Mouse (Mus musculus) heart, embryonic 13.5 days (tissue): ENCODE measurements around the gene Ywhah. TPM values are rescaled to one million over a fixed set of nuclear protein-coding genes. Genes with fewer than 3 reads are reported as not detected.

ENCODE experiments used
- ATAC-seq: fragments of 200-750 bp; cut with Nextera tagmentation; 2 replicates; pipeline ENCODE4 v1.8.0; 2017; ENCODE audit warnings: moderate TSS enrichment; ENCODE audit not compliant: insufficient number of reproducible peaks, low FRiP score, low TSS enrichment; ENCODE audit errors: extremely low read depth
- H3K27ac ChIP-seq: fragments of 300-500 bp; sonication (generic); replicated peaks from 2 replicates; pipeline ENCODE4 v1.5.1; 2015; ENCODE audit warnings: moderate library complexity, mild to moderate bottlenecking, inconsistent platforms
- H3K27me3 ChIP-seq: fragments of 300-500 bp; sonication (generic); replicated peaks from 2 replicates; pipeline ENCODE4 v1.6.1; 2015; ENCODE audit warnings: mild to moderate bottlenecking, inconsistent platforms
- H3K36me3 ChIP-seq: fragments of 300-500 bp; sonication (generic); 2 replicates; pipeline ENCODE4 v1.6.1; 2015; ENCODE audit warnings: mild to moderate bottlenecking, inconsistent platforms
- H3K4me1 ChIP-seq: fragments of 300-500 bp; sonication (generic); 2 replicates; pipeline ENCODE4 v1.6.1; 2015; ENCODE audit warnings: inconsistent platforms
- H3K4me2 ChIP-seq: fragments of 300-500 bp; sonication (generic); 2 replicates; pipeline ENCODE4 v1.6.1; 2015; ENCODE audit warnings: inconsistent platforms, mild to moderate bottlenecking, moderate library complexity
- H3K4me3 ChIP-seq: fragments of 300-500 bp; sonication (generic); 2 replicates; pipeline ENCODE4 v1.5.1; 2015; ENCODE audit warnings: moderate library complexity, mild to moderate bottlenecking, inconsistent platforms
- H3K9ac ChIP-seq: fragments of 300-500 bp; sonication (generic); 2 replicates; pipeline ENCODE4 v1.6.1; 2015; ENCODE audit warnings: inconsistent platforms, mild to moderate bottlenecking, moderate library complexity
- H3K9me3 ChIP-seq: fragments of 300-500 bp; sonication (generic); 2 replicates; pipeline ENCODE4 v1.6.1; 2016; ENCODE audit warnings: inconsistent platforms
- WGBS: fragments of 180-500 bp; shearing (Covaris S2); methylation state at CpG from one replicate; pipeline ENCODE4 v1.1.7; 2015; ENCODE audit warnings: mixed read lengths; 5-methylcytosine and 5-hydroxymethylcytosine counted together
- polyA plus RNA-seq: library from polyadenylated mRNA; unstranded; fragments of >200 nt; fragmentation: Nextera tagmentation; extraction: Ambion mirVana; gene quantifications from 2 replicates; pipeline ENCODE4 v1.2.1, GENCODE M21; 2015

Ywhah gene
- polyA plus RNA-seq = 406 and 460 TPM in 2 replicates

DNA sequence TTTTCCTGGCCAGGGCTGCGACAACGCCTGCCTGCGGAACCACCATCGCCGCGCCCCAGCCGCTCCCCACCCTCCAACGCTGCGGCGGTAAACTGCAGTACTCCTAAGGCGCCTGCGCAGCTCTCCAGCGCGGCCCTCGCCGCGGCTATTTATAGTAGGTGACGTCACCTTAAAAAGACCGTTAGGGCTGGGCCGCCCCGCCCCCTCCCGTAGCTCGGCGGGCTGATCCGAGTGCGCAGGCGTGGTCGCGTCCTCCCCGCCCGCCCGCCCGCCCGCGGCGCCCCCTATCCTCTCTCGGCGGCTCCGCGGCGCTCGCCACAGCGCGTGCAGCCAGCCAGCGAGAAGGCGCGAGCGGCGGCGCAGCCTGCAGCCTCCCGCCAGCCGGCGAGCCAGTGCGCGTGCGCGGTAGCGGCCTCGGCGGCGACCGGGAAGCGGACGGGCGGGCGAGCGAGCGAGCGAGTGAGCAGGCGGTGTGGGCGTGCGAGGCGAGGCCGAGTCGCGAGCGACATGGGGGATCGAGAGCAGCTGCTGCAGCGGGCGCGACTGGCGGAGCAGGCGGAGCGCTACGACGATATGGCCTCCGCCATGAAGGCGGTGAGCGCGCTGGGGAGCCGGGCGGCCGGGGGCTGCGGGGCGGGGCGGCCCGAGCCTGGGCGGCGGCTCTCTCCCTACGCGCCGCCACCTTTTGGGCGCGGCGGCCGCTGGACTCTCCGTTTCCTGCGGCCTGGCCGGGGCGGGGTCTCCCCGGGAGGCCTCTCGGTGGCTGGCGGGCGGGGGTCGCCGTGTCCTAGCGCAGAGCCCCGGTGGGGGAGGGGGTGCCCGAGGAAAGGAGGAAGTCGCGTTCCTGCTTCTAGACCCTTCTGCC, at the start of gene Ywhah:
Gene Ywhah (plus strand): TSS at position 256 of the 865 bp plus-strand sequence.
- H3K27ac ChIP-seq = peak within 1 kb of the TSS; percentile 100
- under 1% methylated on average over 107 of the region's 121 CpGs for WGBS
- peak; percentile 94 for ATAC-seq

DNA sequence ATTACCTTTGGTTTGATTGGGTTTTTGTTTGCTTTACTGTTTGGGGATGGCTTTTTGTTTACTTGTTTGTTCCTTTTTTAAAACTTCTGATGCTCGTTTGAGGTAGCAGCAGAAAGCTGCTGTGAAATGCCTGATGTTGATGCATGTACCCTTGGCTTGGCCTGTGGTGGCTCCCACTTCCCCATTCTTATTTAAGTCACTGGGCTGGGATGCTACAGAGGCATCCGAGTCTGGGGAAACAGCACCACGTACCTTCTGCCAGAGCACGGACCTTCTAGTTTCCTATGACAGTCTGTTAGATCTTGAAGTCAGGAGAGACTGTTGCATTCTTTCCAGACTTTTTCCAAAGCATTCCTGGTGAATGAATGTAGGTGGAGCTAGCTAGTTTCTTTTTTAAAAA, 42.1 kb upstream of the Ywhah start:
- no peak for ATAC-seq
- 77% methylated on average over 4 of the region's 4 CpGs for WGBS
- H3K4me1 ChIP-seq = peaks cover 9% of the 10 kb centered on the region; the same call in 1 of the 2 replicates

More for the DNA sequence above, at the start of gene Ywhah:
- H3K4me2 ChIP-seq = peak within 1 kb of the TSS; percentile 87
- no peaks in the 10 kb centered on the region for H3K27me3 ChIP-seq
- peak within 1 kb of the TSS; percentile 82 for H3K4me3 ChIP-seq
- H3K9me3 ChIP-seq = no peaks in the 10 kb centered on the region
- peaks cover 27% of the 10 kb centered on the region for H3K36me3 ChIP-seq
- H3K9ac ChIP-seq = peak within 1 kb of the TSS; percentile 99
- H3K4me1 ChIP-seq = peaks cover 48% of the 10 kb centered on the region

DNA sequence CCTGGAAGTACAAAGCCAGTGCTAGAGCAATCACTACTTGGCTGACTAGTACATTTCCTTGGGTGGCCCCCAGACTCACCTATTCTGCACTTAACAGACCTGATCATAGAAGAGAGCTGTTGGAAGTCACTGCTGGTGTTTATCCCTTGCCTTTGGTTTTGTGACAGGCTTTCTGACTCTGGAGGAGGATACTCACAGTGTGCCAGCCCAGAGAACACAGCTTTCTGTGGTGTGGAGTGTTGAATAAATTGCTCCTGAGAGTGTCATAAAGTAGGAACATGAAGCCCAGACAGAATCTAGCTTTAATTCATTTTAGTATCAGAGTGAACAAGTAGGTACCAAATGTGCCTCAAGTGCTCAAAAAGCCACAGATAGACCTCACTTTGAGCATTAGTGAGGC, 41.4 kb upstream of the Ywhah start:
- Histone ChIP-seq H3K4me3 (no peak overlapping the region), H3K27me3 (no peaks in the 10 kb centered on the region), H3K9me3 (no peaks in the 10 kb centered on the region), H3K9ac (no peak overlapping the region), H3K27ac (no peak overlapping the region), H3K36me3 (peaks cover 53% of the 10 kb centered on the region), H3K4me1 (peaks cover 9% of the 10 kb centered on the region; the same call in 1 of the 2 replicates), H3K4me2 (no peak overlapping the region)
- ATAC-seq = no peak

More for the DNA sequence above, 42.1 kb upstream of the Ywhah start:
- H3K9ac ChIP-seq = no peak overlapping the region
- no peaks in the 10 kb centered on the region for H3K9me3 ChIP-seq
- no peaks in the 10 kb centered on the region for H3K27me3 ChIP-seq
- no peak overlapping the region for H3K4me3 ChIP-seq
- H3K4me2 ChIP-seq = no peak overlapping the region
- peaks cover 47% of the 10 kb centered on the region for H3K36me3 ChIP-seq
- no peak overlapping the region for H3K27ac ChIP-seq

DNA sequence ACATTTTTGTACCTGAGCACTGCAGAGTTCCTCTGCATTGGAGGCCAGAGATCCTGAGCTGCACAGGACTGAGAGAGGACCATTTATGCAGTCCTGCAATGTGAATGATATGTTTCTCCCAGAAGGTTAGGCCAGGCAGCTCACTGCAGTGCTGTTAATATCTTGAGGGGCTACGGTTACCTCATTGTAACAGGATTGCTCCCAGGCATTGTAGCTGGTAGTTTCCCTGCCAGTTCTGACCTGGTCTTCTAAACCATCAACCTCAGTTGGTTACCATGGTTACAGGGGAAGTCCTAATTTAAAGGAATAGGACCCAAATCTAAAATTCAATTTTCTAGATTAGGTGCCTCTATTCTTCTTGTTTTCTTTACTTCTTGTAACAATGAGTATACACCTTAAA, 33.2 kb upstream of the Ywhah start:
- no peak overlapping the region for H3K27ac ChIP-seq
- H3K9me3 ChIP-seq = no peaks in the 10 kb centered on the region
- 89% methylated on average over 1 of the region's 1 CpGs for WGBS
- peaks cover 30% of the 10 kb centered on the region for H3K4me1 ChIP-seq
- no peak overlapping the region for H3K4me3 ChIP-seq
- no peak for ATAC-seq
- no peak overlapping the region for H3K4me2 ChIP-seq
- no peaks in the 10 kb centered on the region for H3K27me3 ChIP-seq
- H3K36me3 ChIP-seq = peaks cover 78% of the 10 kb centered on the region
- H3K9ac ChIP-seq = no peak overlapping the region

DNA sequence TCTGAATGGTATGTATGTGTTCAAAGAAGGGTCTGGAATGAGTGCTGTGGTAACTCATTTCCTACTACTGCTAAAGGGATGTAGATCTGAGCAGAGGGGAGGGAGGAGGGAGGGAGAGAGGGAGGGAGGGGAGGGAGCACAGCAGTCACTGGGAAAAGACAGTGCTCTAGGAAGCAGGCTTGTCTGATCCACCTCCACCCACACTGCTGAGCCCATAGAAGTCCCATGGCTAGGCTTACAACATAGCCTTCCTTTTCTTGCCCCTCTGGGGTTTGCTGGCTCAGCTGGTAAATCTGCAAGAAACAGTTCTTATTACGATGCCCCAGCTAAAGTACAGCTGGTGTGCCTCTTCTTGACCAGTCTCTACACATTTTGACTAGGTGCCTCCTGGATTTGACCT, 30.7 kb upstream of the Ywhah start:
- no peak overlapping the region for H3K4me3 ChIP-seq
- no peak overlapping the region for H3K4me2 ChIP-seq
- H3K4me1 ChIP-seq = peaks cover 47% of the 10 kb centered on the region
- peak overlapping the region; percentile 50; the same call in 1 of the 2 replicates for H3K9ac ChIP-seq
- H3K36me3 ChIP-seq = peaks cover 55% of the 10 kb centered on the region
- H3K27me3 ChIP-seq = no peaks in the 10 kb centered on the region
- peak overlapping the region; percentile 45; the same call in 1 of the 2 replicates for H3K27ac ChIP-seq
- H3K9me3 ChIP-seq = no peaks in the 10 kb centered on the region
- no peak for ATAC-seq
- WGBS = 58% methylated on average over 1 of the region's 1 CpGs

DNA sequence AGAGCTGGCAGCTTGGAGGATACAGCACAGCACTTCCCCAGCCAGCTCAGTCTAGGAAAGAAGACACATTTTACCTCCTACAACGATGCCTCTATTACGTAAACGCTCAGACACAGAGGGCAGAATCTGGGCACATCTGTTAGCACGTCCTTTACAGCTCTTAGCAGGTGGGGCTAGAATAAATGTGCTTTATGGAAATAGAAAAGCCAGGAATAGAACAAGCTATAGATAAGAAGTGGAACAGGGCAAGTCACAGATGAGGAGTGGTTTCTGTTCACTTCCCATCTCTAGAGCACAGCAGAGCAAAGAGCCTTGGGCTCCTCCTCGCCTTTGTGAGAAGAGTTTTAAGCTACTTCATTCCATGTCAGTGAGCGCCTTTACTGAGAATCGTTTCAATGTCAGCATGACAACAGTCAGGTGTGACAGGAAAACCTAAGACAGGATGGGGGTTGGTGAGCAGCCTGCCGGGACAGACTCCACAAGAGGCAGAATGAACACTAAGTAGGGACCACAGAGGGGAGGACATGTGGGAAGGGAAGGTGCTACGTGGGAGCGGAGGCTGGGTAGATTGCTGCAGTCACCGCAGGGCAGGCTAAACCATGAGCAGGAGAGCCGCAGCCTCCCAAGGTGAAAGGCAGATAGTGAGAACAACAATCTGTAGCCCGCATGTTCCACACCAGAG, 28.5 kb upstream of the Ywhah start:
- Histone ChIP-seq H3K4me2 (peak overlapping the region; percentile 60), H3K36me3 (peaks cover 32% of the 10 kb centered on the region), H3K9ac (peak overlapping the region; percentile 77), H3K4me1 (peaks cover 55% of the 10 kb centered on the region), H3K27me3 (no peaks in the 10 kb centered on the region), H3K27ac (peak overlapping the region; percentile 93), H3K9me3 (no peaks in the 10 kb centered on the region), H3K4me3 (peak overlapping the region; percentile 30)
- 32% methylated on average over 13 of the region's 13 CpGs for WGBS
- no peak; the same call in 1 of the 2 replicates for ATAC-seq

DNA sequence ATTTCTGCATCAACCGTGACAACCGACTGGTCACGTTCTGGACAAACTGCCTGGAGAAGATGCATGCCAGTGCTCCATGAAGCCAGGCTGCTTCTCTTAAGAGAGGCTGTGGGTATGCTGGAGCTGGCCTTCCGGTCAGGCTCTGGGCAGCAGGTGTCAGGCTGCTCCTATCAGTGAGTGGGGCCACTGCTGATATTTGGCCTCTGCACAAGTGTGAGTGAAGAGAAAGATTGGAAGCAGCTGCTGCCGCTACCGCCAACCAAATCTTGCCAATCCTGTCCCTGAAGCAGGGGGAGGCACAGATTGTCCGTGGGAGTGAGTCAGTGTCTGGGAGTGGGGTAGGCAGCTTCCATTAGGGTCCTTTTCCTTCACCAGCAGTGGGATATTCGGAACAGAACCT, 27.5 kb upstream of the Ywhah start:
- 38% methylated on average over 8 of the region's 8 CpGs for WGBS

DNA sequence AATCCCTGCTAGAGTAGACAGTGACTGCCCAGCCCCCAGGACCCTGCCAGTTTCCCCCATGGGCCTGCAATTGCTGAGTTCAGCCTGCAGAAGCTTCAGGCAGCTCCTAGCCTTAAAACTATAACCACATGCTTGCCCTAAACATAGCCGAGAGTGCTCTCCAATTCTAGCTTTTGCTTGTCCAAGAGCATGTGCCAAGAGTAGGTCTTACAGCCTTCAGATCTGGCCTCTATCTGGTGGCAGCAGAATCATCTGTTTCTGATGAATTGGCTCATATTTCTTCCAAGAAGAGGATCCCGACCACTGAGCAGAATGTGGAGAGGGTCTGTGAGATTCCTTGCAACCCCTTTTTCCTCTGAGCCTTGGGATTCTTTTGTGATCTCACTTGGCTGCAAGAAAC, 24.1 kb upstream of the Ywhah start:
- H3K4me2 ChIP-seq = no peak overlapping the region
- no peaks in the 10 kb centered on the region for H3K9me3 ChIP-seq
- H3K9ac ChIP-seq = 0 out of 2 replicates have a peak overlapping the region, but pooled peaks have one; percentile 3
- no peak overlapping the region for H3K4me3 ChIP-seq
- 57% methylated on average over 2 of the region's 2 CpGs for WGBS
- H3K4me1 ChIP-seq = peaks cover 34% of the 10 kb centered on the region
- ATAC-seq = no peak
- no peak overlapping the region for H3K27ac ChIP-seq
- H3K36me3 ChIP-seq = no peaks in the 10 kb centered on the region
- H3K27me3 ChIP-seq = peaks cover 7% of the 10 kb centered on the region; the same call in 1 of the 2 replicates

More for the DNA sequence above, 27.5 kb upstream of the Ywhah start:
- Histone ChIP-seq H3K9me3 (no peaks in the 10 kb centered on the region), H3K4me1 (peaks cover 55% of the 10 kb centered on the region), H3K27me3 (no peaks in the 10 kb centered on the region), H3K4me3 (no peak overlapping the region), H3K9ac (peak overlapping the region; percentile 77), H3K4me2 (peak overlapping the region; percentile 60), H3K36me3 (peaks cover 23% of the 10 kb centered on the region), H3K27ac (peak overlapping the region; percentile 93)
- ATAC-seq = peak; percentile 55; the same call in 1 of the 2 replicates

DNA sequence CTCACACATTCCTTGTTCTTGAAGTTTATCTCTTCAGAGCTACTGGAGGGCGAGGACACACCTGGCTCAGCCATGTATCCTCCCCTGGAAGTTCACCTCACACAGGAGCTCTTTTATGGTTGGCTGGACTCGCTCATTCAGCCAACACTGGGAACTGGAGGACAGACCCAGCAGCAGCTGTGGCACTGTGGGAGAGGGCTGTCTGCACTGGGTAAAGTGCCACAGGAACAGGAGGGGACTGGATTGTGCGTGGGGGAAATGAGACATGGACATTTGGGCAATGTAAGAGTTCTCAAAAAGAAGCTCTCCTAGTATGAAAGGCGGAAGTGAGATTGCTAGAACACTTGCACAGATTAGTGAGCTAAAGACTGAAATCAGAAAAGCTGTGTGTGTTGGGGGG, 22.9 kb upstream of the Ywhah start:
- peaks cover 22% of the 10 kb centered on the region for H3K4me1 ChIP-seq
- no peaks in the 10 kb centered on the region for H3K36me3 ChIP-seq
- no peak overlapping the region for H3K4me2 ChIP-seq
- no peak for ATAC-seq
- H3K9ac ChIP-seq = no peak overlapping the region
- no peak overlapping the region for H3K4me3 ChIP-seq
- H3K9me3 ChIP-seq = no peaks in the 10 kb centered on the region
- no peak overlapping the region for H3K27ac ChIP-seq
- peaks cover 7% of the 10 kb centered on the region; the same call in 1 of the 2 replicates for H3K27me3 ChIP-seq
- 73% methylated on average over 4 of the region's 4 CpGs for WGBS

DNA sequence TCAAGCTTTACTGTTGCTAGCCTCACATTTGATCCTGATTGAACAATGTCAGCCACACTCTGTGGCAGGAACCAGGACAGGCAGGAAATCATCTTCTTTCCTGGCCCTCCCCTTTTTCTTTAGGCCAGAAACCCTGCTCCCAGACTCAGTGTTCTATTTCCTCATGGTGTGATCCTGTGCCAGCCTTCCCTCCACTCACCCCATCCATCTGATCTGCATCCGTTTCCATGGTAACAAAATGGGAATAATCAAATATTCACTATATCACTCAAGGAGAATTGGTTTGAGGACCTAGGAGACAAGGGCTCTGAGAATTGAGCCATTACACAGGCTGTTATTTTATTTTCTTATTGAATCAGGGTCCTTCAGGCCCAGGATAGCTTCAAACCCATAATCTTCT, 22.1 kb upstream of the Ywhah start:
- Histone ChIP-seq H3K4me3 (no peak overlapping the region), H3K4me2 (no peak overlapping the region), H3K9ac (no peak overlapping the region), H3K27ac (no peak overlapping the region), H3K4me1 (peaks cover 14% of the 10 kb centered on the region), H3K27me3 (peaks cover 7% of the 10 kb centered on the region; the same call in 1 of the 2 replicates), H3K36me3 (no peaks in the 10 kb centered on the region), H3K9me3 (no peaks in the 10 kb centered on the region)
- WGBS = 76% methylated on average over 1 of the region's 1 CpGs
- ATAC-seq = no peak

DNA sequence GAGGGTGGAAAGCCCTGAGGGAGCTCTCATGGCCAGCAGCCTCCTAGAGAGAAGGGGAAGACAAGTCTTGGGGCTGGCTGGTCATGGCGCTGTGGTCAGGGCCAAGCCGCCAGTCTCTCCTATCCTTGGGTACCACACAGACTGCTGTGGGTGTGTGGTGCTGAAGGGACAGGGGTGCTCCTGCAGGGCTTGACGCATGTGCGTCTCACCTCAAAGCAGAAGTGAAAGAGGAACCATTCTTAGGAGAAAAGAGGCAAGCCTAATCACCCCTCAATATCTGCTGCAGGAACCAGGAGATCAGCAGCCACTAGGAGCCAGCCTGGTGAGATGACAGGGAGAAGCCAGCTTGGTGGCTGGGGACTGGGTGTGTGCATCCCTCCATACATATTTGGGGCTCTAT, 20.9 kb upstream of the Ywhah start:
- ATAC-seq = no peak
- Histone ChIP-seq H3K4me1 (peaks cover 8% of the 10 kb centered on the region; the same call in 1 of the 2 replicates), H3K9ac (no peak overlapping the region), H3K9me3 (no peaks in the 10 kb centered on the region), H3K36me3 (no peaks in the 10 kb centered on the region), H3K4me3 (no peak overlapping the region), H3K4me2 (no peak overlapping the region), H3K27ac (no peak overlapping the region), H3K27me3 (peaks cover 7% of the 10 kb centered on the region; the same call in 1 of the 2 replicates)
- WGBS = 38% methylated on average over 4 of the region's 4 CpGs
